Mouse (Mus musculus): Measurements from ENCODE around the gene Col23a1.
"Not testable (repeated sequence)": the region's sequence is repeated elsewhere in the genome, so short reads cannot be mapped to it uniquely, and the experiment has no call there.

Gene Col23a1

GRCm38 (mm10) chr11:51632130-51632753 is 342.5 kb downstream of the Col23a1 start:
- in situ Hi-C loops (cut with MboI; ENCODE audit: unreplicated experiment in 2 of 2): no loop called here

DNA sequence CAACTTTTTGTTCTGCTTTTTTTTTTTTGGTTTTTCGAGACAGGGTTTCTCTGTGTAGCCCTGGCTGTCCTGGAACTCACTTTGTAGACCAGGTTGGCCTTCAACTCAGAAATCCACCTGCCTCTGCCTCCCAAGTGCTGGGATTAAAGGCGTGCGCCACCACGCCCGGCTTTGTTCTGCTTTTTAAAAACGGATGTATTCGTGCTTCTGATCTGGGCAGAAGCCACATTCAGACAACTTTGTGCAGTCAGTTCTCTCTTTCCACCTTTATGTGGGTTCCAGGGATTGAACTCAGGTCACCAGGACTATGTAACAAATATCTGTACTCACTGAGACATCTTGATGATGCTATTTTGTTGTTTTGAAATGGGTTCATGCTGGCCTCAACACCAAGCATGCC is 343.5 kb downstream of the Col23a1 start:
- in situ Hi-C loops (cut with MboI; ENCODE audit: unreplicated experiment in 2 of 2): not testable (repeated sequence)

All from v-Abl transformed pro-B cells (cell line).